Mouse (Mus musculus) embryonic facial prominence, embryonic 14.5 days (tissue): ENCODE results near the gene Def6. TPM values are rescaled to one million over a fixed set of nuclear protein-coding genes. Genes with fewer than 3 reads are reported as not detected.

Source experiments
- ATAC-seq: fragments of 200-750 bp; cut with Nextera tagmentation; 2 replicates; pipeline ENCODE4 v1.8.0; 2017; ENCODE audit warnings: low read depth, moderate number of reproducible peaks, moderate TSS enrichment
- DNase-seq: peaks from one replicate; pipeline ENCODE4 v3.0.0-alpha.2; 2015; ENCODE audit warnings: low spot score
- H3K27ac ChIP-seq: fragments of 300-500 bp; sonication (generic); replicated peaks from 2 replicates; pipeline ENCODE4 v1.5.1; 2014; ENCODE audit warnings: low read depth, mild to moderate bottlenecking, low read length, moderate library complexity
- H3K27me3 ChIP-seq: fragments of 300-500 bp; sonication (generic); replicated peaks from 2 replicates; pipeline ENCODE4 v1.6.1; 2014; ENCODE audit warnings: low read length; ENCODE audit not compliant: control insufficient read depth, insufficient read depth
- H3K36me3 ChIP-seq: fragments of 300-500 bp; sonication (generic); 2 replicates; pipeline ENCODE4 v1.6.1; 2014; ENCODE audit warnings: low read length, mixed read lengths; ENCODE audit not compliant: control insufficient read depth, insufficient read depth
- H3K4me1 ChIP-seq: fragments of 300-500 bp; sonication (generic); 2 replicates; pipeline ENCODE4 v1.6.1; 2014; ENCODE audit warnings: antibody characterized with exemption, low read length; ENCODE audit not compliant: control insufficient read depth, insufficient read depth
- H3K4me2 ChIP-seq: fragments of 300-500 bp; sonication (generic); 2 replicates; pipeline ENCODE4 v1.6.1; 2014; ENCODE audit warnings: low read depth, mild to moderate bottlenecking, low read length, moderate library complexity, mixed read lengths
- H3K4me3 ChIP-seq: fragments of 300-500 bp; sonication (generic); 2 replicates; pipeline ENCODE4 v1.5.1; 2014; ENCODE audit warnings: low read depth, mild to moderate bottlenecking, low read length
- H3K9ac ChIP-seq: fragments of 300-500 bp; sonication (generic); 2 replicates; pipeline ENCODE4 v1.6.1; 2014; ENCODE audit warnings: low read depth, mild to moderate bottlenecking, low read length, moderate library complexity, mixed read lengths
- H3K9me3 ChIP-seq: fragments of 300-500 bp; sonication (generic); 2 replicates; pipeline ENCODE4 v1.6.1; 2016; ENCODE audit warnings: low read length; ENCODE audit not compliant: control insufficient read depth
- WGBS: fragments of 180-500 bp; shearing (Covaris S2); extraction: QIAGEN DNeasy Blood & Tissue Kit; methylation state at CpG from one replicate; pipeline ENCODE4 v1.1.7; 2014; 5-methylcytosine and 5-hydroxymethylcytosine counted together
- polyA plus RNA-seq: library from polyadenylated mRNA; unstranded; fragments of >200 nt; fragmentation: Nextera tagmentation; extraction: Ambion mirVana; gene quantifications from 2 replicates; pipeline ENCODE4 v1.2.1, GENCODE M21; 2014

Def6 gene
- polyA plus RNA-seq, 1 experiment from 2014 or later, result 9.4 TPM

DNA sequence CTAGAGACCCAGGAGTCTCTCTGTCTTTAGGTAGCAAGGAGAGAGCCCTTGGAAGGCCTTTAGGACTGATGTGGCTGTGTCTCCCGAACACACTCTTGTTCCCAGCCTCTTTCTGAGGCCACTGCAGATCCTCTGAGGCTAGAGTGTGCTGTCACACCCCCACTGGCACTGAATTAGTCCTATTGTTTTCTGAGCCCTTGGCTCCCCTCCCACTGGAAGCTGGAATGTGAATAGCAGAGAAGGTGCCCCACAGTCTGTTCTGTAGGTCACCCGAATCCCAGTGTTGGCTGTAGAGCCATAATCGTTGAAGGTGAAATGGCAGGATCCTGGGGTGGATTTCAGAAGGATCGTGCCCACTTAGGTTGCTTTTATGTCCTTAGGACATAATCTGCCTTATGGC is 27.2 kb upstream of the Def6 start:
- H3K9me3 ChIP-seq, result no peaks in the 10 kb centered on the region
- peaks cover 33% of the 10 kb centered on the region for H3K4me1 ChIP-seq
- no peak for ATAC-seq
- H3K9ac ChIP-seq, result no peak overlapping the region
- peak; percentile 34 for DNase-seq
- no peaks in the 10 kb centered on the region for H3K36me3 ChIP-seq
- no peaks in the 10 kb centered on the region for H3K27me3 ChIP-seq
- H3K4me3 ChIP-seq, result no peak overlapping the region
- H3K4me2 ChIP-seq, result no peak overlapping the region
- no peak overlapping the region for H3K27ac ChIP-seq
- WGBS, result 54% methylated on average over 4 of the region's 4 CpGs

DNA sequence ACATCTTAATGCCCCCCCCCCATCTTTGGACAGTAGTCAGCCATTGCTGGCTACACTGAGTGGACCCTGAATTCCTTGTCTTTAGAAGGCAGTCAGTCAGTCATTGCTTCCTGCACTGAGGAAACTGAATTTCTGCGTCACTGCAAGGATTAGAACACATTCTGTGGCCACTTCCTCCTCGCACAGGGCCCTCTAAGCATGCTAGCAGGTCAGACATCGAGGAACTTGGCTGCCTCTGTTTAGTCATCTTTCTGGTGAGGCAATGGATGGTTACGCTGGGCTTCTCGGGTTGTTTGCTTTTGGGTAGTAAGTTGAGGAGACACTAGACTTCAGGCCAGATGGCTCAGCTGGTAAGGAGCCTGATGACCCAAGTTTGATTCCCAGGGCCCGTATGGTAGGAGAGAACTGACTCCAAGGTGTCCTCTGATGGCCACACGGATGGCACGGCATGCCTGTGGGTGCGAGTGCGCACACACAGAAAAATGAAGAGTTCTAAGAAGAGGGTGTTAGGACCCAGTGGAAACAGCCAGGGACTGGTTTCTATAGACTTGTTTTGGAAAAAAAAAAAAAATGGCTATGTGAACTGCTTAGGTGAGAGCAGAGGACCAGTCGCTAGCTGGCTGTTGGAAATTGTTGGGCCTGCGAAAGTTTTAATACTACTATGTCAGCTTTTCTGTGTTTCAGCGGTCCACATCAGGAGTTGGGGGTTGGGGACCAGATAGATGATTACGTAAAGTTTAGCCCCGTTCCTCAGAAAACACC is 26.6 kb upstream of the Def6 start:
- Histone ChIP-seq H3K36me3 (no peaks in the 10 kb centered on the region), H3K27ac (no peak overlapping the region), H3K4me2 (no peak overlapping the region), H3K9me3 (no peaks in the 10 kb centered on the region), H3K27me3 (no peaks in the 10 kb centered on the region), H3K4me1 (peaks cover 32% of the 10 kb centered on the region), H3K4me3 (no peak overlapping the region), H3K9ac (no peak overlapping the region)
- 78% methylated on average over 15 of the region's 15 CpGs for WGBS
- ATAC-seq (no peak), DNase-seq (no peak)

DNA sequence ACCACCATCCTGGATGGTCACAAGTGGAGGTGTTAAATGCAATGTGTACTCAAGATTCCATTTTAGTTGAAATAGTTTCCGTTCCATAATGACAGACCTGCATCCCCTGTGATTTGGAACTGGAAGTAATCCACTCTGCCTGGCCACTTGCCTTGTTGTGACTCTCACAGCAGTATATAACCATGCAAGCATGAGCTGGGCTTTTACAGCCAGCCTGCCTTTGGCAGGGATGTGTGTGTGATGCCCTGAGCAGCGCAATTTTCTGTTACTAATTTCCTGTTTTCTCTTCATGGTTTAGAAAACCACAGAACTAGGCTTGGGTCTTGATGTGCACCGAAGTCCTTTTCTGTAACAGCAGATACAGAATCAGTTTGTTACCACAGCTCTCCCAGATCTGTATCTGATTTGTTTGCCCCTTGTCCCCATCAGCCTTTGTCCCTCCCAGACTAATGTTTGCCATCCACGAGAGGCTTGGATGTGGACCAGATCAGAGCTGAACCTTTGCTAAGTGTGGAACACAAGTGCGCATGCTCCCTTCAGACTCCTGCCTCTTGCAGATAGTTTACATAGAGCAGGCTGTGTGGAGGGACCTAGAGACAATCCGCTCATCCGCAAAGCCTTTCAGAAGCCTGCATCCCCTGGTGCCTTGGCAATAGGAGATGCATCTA is 22.5 kb upstream of the Def6 start:
- Histone ChIP-seq H3K4me2 (no peak overlapping the region), H3K4me1 (peaks cover 6% of the 10 kb centered on the region; the same call in 1 of the 2 replicates), H3K27me3 (no peaks in the 10 kb centered on the region), H3K9ac (no peak overlapping the region), H3K9me3 (no peaks in the 10 kb centered on the region), H3K36me3 (peaks cover 11% of the 10 kb centered on the region), H3K4me3 (no peak overlapping the region), H3K27ac (peak overlapping the region; percentile 46)
- ATAC-seq (no peak; the same call in 1 of the 2 replicates), DNase-seq (peak; percentile 62)
- 63% methylated on average over 7 of the region's 7 CpGs for WGBS

DNA sequence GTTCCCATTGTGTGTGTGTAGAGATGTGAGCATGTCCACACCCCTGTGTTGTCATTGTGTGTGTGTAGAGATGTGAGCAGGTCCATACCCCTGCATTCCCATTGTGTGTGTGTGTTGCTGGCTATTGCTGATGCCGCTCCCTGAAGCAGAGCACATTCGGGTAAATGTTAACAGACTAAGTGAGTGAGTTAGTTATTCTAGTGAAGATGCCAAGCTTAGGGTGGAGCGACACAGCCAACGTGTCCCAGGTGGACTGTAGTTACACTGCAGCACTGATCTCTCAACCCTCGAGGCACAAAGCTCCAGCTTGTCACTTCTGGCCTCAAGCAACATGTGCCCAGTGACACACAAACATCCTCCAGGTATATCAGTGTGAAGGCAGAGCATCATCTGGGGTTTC is 19.3 kb upstream of the Def6 start:
- Histone ChIP-seq H3K9me3 (no peaks in the 10 kb centered on the region), H3K4me3 (no peak overlapping the region), H3K27me3 (no peaks in the 10 kb centered on the region), H3K4me2 (no peak overlapping the region), H3K4me1 (no peaks in the 10 kb centered on the region), H3K27ac (no peak overlapping the region), H3K36me3 (peaks cover 41% of the 10 kb centered on the region), H3K9ac (no peak overlapping the region)
- 82% methylated on average over 5 of the region's 5 CpGs for WGBS
- ATAC-seq (no peak), DNase-seq (no peak)

DNA sequence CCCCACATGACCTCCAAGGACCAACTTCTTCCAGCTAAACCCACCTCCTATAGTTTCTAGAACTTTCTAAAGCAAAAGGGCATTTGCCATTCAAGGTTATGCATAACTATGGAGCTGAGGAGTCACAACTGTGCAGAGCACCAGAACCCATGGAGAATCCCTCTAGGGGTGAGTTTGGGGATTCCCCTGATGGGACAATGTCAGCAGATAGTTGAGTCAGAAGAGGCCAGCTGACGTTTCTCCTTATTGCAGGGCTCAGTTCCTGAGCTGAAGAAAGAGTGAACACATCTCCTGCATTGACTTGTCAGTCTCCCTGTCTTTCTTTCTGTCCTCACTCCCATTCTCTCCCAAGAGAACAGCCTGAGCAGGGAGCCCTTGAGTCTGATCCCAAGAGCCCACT is 14.8 kb upstream of the Def6 start:
- H3K4me2 ChIP-seq, result no peak overlapping the region
- ATAC-seq (no peak), DNase-seq (no peak)
- WGBS, result 73% methylated on average over 1 of the region's 1 CpGs
- H3K4me1 ChIP-seq, result no peaks in the 10 kb centered on the region
- H3K27me3 ChIP-seq, result no peaks in the 10 kb centered on the region
- no peaks in the 10 kb centered on the region for H3K9me3 ChIP-seq
- no peak overlapping the region for H3K4me3 ChIP-seq
- H3K9ac ChIP-seq, result no peak overlapping the region
- H3K36me3 ChIP-seq, result peaks cover 74% of the 10 kb centered on the region
- H3K27ac ChIP-seq, result no peak overlapping the region

DNA sequence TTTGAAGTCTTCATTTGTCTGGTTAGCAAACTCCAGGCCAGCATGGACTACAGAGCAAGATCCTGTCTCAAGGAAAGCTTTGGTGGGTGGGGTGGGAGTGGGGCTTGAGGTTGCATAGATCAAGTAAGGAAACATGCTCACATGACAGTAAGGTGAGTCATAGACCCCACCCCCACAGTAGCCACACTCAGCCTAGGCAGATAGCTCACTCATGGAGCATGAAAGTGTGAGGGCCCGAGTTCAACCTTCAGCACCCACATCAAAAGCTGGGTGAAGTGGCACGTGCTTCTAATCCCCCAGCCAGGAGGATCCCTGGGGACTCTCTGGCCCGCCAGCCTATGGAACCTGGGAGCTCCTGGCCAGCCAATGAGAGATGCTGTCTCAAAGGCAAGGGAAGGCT is 14.0 kb upstream of the Def6 start:
- H3K9ac ChIP-seq, result no peak overlapping the region
- ATAC-seq (no peak), DNase-seq (no peak)
- peaks cover 81% of the 10 kb centered on the region for H3K36me3 ChIP-seq
- H3K27me3 ChIP-seq, result no peaks in the 10 kb centered on the region
- H3K4me2 ChIP-seq, result no peak overlapping the region
- WGBS, result 90% methylated on average over 3 of the region's 3 CpGs
- no peaks in the 10 kb centered on the region for H3K4me1 ChIP-seq
- no peak overlapping the region for H3K4me3 ChIP-seq
- no peak overlapping the region for H3K27ac ChIP-seq
- no peaks in the 10 kb centered on the region for H3K9me3 ChIP-seq

DNA sequence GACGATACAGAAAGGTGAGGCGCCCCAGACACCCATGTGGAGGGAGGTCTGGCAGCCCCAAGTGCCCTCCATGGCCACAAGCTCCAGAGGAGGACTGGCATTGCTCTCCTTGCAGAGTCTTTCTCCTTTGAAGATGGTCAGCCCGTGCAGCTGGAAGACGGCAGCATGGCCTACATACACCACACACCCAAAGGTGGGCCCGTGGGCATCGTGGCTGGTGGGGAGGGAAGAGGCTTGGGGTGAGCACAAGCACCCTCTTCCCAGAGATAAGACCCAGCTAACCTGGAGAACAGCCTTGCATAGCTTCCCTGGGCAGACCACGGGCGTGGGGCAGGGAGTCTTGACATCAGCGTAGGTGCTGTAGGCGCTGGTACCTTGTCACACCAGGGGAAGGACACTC is 12.5 kb upstream of the Def6 start:
- DNase-seq (no peak), ATAC-seq (no peak)
- Histone ChIP-seq H3K27me3 (no peaks in the 10 kb centered on the region), H3K9me3 (no peaks in the 10 kb centered on the region), H3K4me2 (no peak overlapping the region), H3K27ac (no peak overlapping the region), H3K36me3 (peaks cover 87% of the 10 kb centered on the region), H3K4me3 (no peak overlapping the region), H3K9ac (no peak overlapping the region), H3K4me1 (no peaks in the 10 kb centered on the region)
- over 99% methylated on average over 9 of the region's 10 CpGs for whole genome bisulfite sequencing

DNA sequence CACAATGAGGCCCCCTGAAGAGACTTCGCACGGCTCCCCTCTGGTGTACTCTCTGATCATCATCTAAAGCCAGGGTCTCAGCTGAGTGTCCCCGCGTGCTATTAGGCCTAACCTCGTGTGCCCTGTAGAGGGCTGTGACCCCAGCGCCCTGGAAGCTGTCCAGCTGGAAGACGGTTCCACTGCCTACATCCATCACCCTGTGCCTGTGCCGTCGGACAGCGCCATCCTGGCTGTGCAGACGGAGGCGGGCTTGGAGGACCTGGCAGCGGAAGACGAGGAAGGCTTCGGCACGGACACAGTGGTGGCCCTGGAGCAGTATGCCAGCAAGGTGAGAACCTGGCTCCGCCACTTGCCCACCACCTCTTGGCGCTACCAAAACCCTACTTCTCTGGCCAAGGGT is 9.9 kb upstream of the Def6 start:
- 79% methylated on average over 18 of the region's 18 CpGs for WGBS
- Histone ChIP-seq H3K4me1 (no peaks in the 10 kb centered on the region), H3K9me3 (no peaks in the 10 kb centered on the region), H3K27me3 (no peaks in the 10 kb centered on the region), H3K36me3 (peaks cover 88% of the 10 kb centered on the region), H3K4me2 (no peak overlapping the region), H3K9ac (no peak overlapping the region), H3K27ac (no peak overlapping the region), H3K4me3 (no peak overlapping the region)
- no peak for DNase-seq
- no peak for ATAC-seq

DNA sequence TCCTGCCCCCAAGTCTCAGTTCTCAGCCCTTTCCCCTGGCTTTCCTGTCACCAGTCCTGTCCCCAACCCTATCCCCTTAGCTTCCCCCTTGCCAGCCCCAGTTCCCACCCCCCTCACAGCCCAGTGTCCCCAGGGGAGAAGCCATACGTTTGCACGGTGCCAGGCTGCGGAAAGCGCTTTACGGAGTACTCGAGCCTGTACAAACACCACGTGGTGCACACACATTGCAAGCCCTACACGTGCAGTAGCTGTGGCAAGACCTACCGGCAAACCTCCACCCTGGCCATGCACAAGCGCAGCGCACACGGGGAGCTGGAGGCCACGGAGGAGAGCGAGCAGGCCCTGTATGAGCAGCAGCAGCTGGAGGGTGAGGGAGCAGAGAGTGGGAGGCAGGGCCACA is 5.6 kb upstream of the Def6 start:
- Histone ChIP-seq H3K4me1 (peaks cover 2% of the 10 kb centered on the region; the same call in 1 of the 2 replicates), H3K4me2 (no peak overlapping the region), H3K27me3 (no peaks in the 10 kb centered on the region), H3K4me3 (no peak overlapping the region), H3K9ac (no peak overlapping the region), H3K36me3 (peaks cover 68% of the 10 kb centered on the region), H3K27ac (no peak overlapping the region), H3K9me3 (no peaks in the 10 kb centered on the region)
- DNase-seq (no peak), ATAC-seq (no peak)
- whole genome bisulfite sequencing, result 71% methylated on average over 14 of the region's 14 CpGs
